Mouse (Mus musculus): Measurements from ENCODE around the gene Naa20. TPM values are rescaled to one million over a fixed set of nuclear protein-coding genes. Genes with fewer than 3 reads are reported as not detected.
"Not testable (repeated sequence)": the region's sequence is repeated elsewhere in the genome, so short reads cannot be mapped to it uniquely, and the experiment has no call there.

Gene Naa20
- polyA plus RNA-seq, 1 experiment: 122 TPM

DNA sequence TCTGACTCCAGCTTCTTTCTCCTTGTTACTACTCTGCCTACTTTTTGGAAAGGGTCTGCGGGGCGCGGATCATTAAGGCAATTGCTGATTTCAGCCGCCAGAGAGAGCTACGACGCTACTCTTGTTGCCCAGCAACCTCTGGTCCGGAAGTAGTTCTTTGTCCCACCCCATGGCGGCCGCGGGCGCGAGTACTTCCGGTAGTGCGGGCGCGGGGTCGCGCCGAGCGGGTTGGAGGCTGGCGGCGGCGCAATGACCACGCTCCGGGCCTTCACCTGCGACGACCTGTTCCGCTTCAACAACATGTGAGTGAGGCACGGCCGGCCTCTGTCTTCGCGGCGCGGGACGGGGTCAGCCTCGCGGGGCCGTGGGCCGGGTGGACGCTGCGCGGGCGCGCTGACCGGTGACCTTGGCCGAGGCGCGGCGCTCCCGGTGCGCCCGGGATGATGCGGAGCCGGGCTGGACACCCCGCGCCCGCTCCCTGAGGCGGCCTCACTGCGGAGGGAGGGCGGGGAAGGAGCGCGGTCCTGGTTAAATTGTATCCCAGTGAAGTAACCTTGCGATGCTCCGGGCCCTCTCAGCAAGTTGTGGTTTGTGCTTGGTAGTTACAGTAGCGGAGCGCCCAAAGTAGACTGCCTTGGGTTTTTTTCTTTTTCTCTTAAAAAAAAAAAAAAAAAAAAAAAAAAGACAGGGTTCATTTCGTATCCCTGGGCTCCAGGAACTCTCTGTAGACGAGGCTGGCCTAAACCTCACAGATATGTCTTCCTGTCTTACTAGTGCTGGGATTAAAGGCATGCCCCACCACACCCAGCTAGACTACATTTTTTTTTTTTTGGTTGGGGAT is 1.4 kb downstream of the Naa20 start:
- TF ChIP-seq CTCF (IDR thresholded peaks at IDR 0.05; ENCODE audit: borderline replicate concordance, insufficient read depth, low read length): no peak
- peak; percentile 76 for TF ChIP-seq POLR2A (IDR thresholded peaks at IDR 0.05; ENCODE audit: low read depth, low read length)
- peaks cover 4% of the 10 kb centered on the region for H3K4me1 ChIP-seq (ENCODE audit: control insufficient read depth, insufficient read depth, low read length)
- H3K27ac ChIP-seq (ENCODE audit: insufficient read depth, low read length): peak overlapping the region; percentile 59
- peak overlapping the region; percentile 87 for H3K4me3 ChIP-seq (ENCODE audit: insufficient read depth, low read length)

DNA sequence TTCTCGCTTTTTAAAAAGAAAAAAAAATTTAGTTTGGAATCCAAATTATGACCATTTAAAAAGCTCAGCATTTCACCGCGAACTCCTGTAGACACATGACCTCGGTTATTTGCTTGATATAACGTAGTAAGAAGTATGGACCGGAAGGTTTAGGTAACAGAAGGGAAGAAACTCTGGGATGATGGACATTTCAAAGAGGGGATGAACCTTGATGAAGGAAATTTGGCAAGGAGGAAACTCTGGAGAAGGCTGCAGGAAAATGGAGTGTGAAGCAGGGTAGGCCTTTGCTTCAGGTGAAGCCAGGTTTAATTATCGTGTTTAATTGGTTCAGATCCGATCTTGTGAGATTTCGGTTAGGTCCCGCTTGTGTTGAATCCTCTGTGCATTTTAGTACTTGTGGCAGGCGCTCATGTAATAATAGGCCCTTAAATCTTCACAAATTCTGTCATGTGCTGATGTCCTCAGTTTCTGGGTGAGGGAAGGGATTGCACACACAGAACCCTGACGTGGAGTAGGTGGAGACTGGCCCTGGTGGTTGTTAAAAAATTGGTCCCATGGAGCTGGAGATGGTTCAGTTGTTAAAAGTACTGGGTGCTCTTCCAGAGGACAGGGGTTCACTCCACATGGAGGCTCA is 2.2 kb downstream of the Naa20 start:
- TF ChIP-seq POLR2A (IDR thresholded peaks at IDR 0.05; ENCODE audit: low read depth, low read length) (no peak), CTCF (IDR thresholded peaks at IDR 0.05; ENCODE audit: borderline replicate concordance, insufficient read depth, low read length) (no peak)
- Histone ChIP-seq H3K4me1 (ENCODE audit: control insufficient read depth, insufficient read depth, low read length) (peaks cover 4% of the 10 kb centered on the region), H3K27ac (ENCODE audit: insufficient read depth, low read length) (peak overlapping the region; percentile 59; the same call in 1 of the 2 replicates), H3K4me3 (ENCODE audit: insufficient read depth, low read length) (peak overlapping the region; percentile 87)

DNA sequence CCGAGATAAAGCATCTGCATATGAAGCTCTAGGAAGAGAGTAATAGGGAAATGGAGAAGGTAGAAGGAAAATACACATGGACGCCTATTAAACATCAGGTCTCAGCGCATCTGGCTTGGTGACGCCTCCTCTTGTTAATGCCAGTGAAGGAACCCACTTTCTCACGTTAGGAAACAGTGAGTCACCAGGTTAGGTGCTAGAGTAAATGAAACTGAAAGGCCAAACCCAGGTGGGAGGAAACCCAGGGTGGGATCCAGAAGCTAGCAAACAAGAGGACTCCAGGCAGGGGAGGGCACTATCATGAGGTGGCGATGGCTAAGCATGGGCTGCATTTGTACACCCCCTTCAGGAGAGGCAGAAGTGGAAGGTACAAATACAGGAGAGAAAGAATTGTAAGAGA is 3.3 kb downstream of the Naa20 start:
- TF ChIP-seq POLR2A (IDR thresholded peaks at IDR 0.05; ENCODE audit: low read depth, low read length) (0 out of 2 replicates have a peak, but pooled peaks have one; percentile 17), CTCF (IDR thresholded peaks at IDR 0.05; ENCODE audit: borderline replicate concordance, insufficient read depth, low read length) (no peak)
- no peak overlapping the region for H3K27ac ChIP-seq (ENCODE audit: insufficient read depth, low read length)
- no peak overlapping the region for H3K4me3 ChIP-seq (ENCODE audit: insufficient read depth, low read length)
- peaks cover 4% of the 10 kb centered on the region for H3K4me1 ChIP-seq (ENCODE audit: control insufficient read depth, insufficient read depth, low read length)

DNA sequence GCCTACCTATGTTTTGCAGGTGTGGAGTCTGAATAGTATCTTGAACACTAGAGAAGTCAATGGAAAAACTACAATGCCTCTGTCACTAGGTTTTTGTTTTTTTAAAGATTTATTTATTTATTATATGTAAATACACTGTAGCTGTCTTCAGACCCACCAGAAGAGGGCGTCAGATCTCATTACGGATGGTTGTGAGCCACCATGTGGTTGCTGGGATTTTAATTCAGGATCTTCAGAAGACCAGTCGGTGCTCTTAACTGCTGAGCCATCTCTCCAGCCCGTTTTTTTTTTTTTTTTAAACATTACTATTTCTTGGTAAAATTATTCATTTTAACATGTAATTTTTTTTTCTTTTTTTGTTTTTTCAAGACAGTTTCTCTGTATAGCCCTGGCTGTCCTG is 4.0 kb downstream of the Naa20 start:
- H3K27ac ChIP-seq (ENCODE audit: insufficient read depth, low read length); H3K4me3 ChIP-seq (ENCODE audit: insufficient read depth, low read length); H3K4me1 ChIP-seq (ENCODE audit: control insufficient read depth, insufficient read depth, low read length): not testable (repeated sequence)

DNA sequence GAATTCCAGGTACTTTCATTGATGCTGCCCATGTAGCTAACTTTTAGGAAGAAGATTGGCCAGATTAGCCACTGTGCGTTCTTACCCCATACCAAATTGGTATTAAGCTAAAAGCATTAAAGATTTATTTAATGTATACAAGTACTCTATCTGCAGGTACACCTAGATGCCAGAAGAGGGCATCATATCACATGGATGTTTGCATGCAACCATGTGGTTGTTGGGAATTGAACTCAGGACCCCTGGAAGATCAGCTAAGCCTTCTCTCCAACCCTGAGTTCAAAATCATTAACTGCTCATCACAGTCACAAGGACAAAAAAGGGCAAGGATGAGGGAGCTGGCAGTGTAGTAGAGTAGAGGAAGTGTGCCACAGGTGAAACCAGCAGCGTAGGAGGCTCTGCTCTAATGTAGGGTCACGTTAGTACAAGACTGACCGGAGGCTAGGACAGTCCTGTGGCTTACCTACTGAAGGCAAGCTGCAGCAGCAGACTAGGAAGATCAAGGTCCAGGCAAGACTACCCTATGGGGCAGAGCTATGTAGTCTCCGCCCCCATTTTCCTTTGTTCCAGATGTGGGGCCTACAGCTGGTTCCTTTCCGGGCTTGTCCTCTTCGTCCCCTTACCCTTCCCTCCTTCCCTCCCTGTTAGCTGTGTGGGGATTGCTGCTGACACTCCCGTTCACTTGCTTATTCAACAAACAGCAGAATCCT is 19.2 kb downstream of the Naa20 start:
- TF ChIP-seq POLR2A (IDR thresholded peaks at IDR 0.05; ENCODE audit: low read depth, low read length): no peak
- TF ChIP-seq CTCF (IDR thresholded peaks at IDR 0.05; ENCODE audit: borderline replicate concordance, insufficient read depth, low read length): no peak
- no peaks in the 10 kb centered on the region for H3K4me1 ChIP-seq (ENCODE audit: control insufficient read depth, insufficient read depth, low read length)

DNA sequence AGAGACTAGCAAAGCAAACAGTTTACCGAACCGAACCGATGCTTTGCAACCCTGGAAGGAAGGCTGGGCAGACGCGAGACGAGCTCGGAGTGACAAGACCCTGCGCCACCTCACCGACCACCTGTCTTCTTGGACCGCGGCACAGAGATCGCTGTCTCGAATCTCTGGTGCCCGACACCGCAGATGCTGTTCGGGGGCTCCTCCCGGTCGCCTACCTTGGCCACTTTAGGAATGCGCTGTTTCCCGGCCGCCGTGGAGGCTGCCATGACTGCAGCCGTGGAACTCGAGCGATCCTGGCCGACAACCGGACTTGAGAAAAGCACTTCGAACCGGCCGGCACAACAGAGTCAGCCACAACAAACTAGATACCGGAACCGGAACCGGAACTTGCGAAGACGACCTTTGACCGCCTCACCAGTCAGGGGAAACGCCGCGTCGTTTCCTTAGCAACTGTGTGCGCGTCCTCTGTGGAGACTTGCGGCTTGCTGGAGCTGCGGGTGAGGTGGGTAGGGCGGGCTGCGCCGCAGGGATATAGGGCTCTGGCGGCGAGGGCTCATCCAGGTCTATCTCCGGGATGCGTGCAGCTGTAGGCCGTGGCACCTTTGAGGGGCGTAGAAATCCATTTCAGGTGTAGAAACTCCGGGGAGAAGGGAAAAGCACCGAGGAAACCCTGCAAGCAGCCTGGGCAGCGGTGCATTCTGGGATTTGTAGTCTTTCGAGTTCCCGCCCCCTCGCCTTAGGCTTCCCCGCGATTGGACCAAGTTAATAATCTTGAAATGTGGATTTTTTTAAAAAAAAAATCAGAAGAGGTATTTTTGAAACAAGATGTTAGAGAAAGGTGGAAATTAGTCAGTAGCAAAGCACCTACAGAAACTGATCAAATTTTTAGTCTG is 32.7 kb downstream of the Naa20 start, which contains the start of the genes Cfap61 and Crnkl1:
Gene Cfap61 (plus strand): TSS at position 446 of the 893 bp plus-strand sequence.
Gene Crnkl1 (minus strand): TSS at position 676 of the 893 bp plus-strand sequence.
- H3K4me3 ChIP-seq (ENCODE audit: insufficient read depth, low read length): peak within 1 kb of the TSS; percentile 85
- H3K4me1 ChIP-seq (ENCODE audit: control insufficient read depth, insufficient read depth, low read length): peaks cover 2% of the 10 kb centered on the region; the same call in 1 of the 2 replicates
- TF ChIP-seq CTCF (IDR thresholded peaks at IDR 0.05; ENCODE audit: borderline replicate concordance, insufficient read depth, low read length): no peak
- peak; percentile 75 for TF ChIP-seq POLR2A (IDR thresholded peaks at IDR 0.05; ENCODE audit: low read depth, low read length)
- no peak within 1 kb of the TSS for H3K27ac ChIP-seq (ENCODE audit: insufficient read depth, low read length)

More for the DNA sequence above, 19.2 kb downstream of the Naa20 start:
- Histone ChIP-seq H3K27ac (ENCODE audit: insufficient read depth, low read length) (no peak overlapping the region), H3K4me3 (ENCODE audit: insufficient read depth, low read length) (no peak overlapping the region)

DNA sequence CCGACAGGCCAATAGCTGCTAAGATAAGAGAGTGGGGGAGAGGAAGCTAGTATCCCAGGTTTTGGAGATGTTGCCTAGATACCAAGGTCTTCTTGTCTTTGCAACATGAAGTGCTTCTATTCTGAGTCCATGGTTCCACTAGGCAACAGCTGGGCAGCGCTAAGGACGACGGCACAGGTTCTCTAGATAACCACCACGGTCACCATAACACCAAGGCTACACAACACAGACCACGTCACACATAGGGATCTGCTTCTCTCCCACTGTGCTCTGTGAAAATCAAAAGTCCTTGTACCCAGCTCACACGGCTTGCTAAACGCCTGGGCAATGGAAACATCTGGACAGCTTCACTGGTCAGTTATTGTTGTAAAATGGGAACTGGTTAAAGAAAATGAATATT is 35.1 kb downstream of the Naa20 start:
- H3K4me1 ChIP-seq (ENCODE audit: control insufficient read depth, insufficient read depth, low read length): peaks cover 2% of the 10 kb centered on the region; the same call in 1 of the 2 replicates
- H3K27ac ChIP-seq (ENCODE audit: insufficient read depth, low read length): no peak overlapping the region
- TF ChIP-seq POLR2A (IDR thresholded peaks at IDR 0.05; ENCODE audit: low read depth, low read length) (no peak), CTCF (IDR thresholded peaks at IDR 0.05; ENCODE audit: borderline replicate concordance, insufficient read depth, low read length) (no peak)
- no peak overlapping the region for H3K4me3 ChIP-seq (ENCODE audit: insufficient read depth, low read length)

DNA sequence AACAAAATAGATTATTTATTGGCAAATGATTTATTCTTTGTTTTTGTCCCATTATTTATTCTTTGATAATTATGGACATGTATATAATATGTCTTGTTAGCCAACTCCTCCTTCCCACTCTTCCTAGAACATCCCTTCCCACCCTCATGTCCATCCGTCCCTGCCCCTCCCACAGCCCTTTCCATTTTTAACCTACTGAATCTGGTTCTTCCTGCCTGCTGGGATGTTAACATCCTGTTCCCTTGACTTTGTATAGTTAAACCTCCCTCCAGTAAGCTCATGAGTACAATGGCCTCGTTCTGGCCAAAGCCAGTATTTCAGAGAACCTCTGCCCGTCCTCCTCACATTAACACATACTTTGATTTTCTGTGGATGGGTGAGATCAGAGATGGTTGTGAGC is 39.5 kb downstream of the Naa20 start:
- Histone ChIP-seq H3K27ac (ENCODE audit: insufficient read depth, low read length) (no peak overlapping the region), H3K4me1 (ENCODE audit: control insufficient read depth, insufficient read depth, low read length) (no peaks in the 10 kb centered on the region), H3K4me3 (ENCODE audit: insufficient read depth, low read length) (no peak overlapping the region)
- no peak for TF ChIP-seq CTCF (IDR thresholded peaks at IDR 0.05; ENCODE audit: borderline replicate concordance, insufficient read depth, low read length)
- TF ChIP-seq POLR2A (IDR thresholded peaks at IDR 0.05; ENCODE audit: low read depth, low read length): no peak

DNA sequence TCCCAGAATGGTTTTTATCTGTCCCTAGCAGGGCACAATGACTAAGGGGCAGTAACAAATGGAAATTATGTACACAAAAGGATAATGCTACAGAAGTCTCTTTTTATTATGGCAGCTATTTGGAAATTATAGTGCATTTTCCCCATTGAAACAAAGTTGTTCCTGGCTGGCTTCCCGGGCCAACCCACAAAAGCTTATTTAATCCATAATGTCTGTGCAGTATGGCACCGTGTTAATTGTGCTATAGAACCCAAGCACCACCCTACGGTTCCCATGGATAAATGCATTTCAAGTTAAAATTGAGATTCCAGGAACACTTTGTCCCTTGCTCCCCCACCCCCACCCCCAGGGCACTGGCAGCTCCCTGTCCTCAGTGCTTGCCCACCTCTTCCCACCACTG is 42.4 kb downstream of the Naa20 start:
- H3K4me3 ChIP-seq (ENCODE audit: insufficient read depth, low read length): no peak overlapping the region
- peaks cover 2% of the 10 kb centered on the region; the same call in 1 of the 2 replicates for H3K4me1 ChIP-seq (ENCODE audit: control insufficient read depth, insufficient read depth, low read length)
- H3K27ac ChIP-seq (ENCODE audit: insufficient read depth, low read length): no peak overlapping the region
- TF ChIP-seq CTCF (IDR thresholded peaks at IDR 0.05; ENCODE audit: borderline replicate concordance, insufficient read depth, low read length) (no peak), POLR2A (IDR thresholded peaks at IDR 0.05; ENCODE audit: low read depth, low read length) (no peak)

Data from embryonic fibroblast, embryonic 13.5 days (primary cell).